Comparison of ENCODE assay signal across 12 mouse cellular contexts in genomic region chr5:66079358-66080179, GRCm38 (mm10).
DNase-seq lines count a peak whose midpoint lies in the region; ATAC-seq lines count a peak whose summit lies in the region.
"Had no signal": no experiment of that assay in that cellular context is flagged by ENCODE, and none has a peak within 500 bp of the region (broad histone marks: within the 10 kb centered on the region; RNA-seq: fewer than 3 reads in every experiment).

No protein-coding gene starts in this region.

- no peak overlapping the region; the same call in 1 of the 2 replicates for H3K4me2 ChIP-seq in kidney, embryonic 14.5 days (replicated peaks; ENCODE audit: low read depth, low read length)
- peak overlapping the region; percentile 44 for H3K4me2 ChIP-seq in liver, embryonic 15.5 days
- H3K4me2 ChIP-seq in forebrain, embryonic 15.5 days (replicated peaks): no peak overlapping the region
- H3K4me2 ChIP-seq: hindbrain, embryonic 14.5 days; midbrain, embryonic 12.5 days had no signal

- no peak for ATAC-seq in erythroblast, adult 5-6 weeks (replicated peaks; ENCODE audit: low FRiP score, poor library complexity, severe bottlenecking)
- ATAC-seq in kidney, embryonic 14.5 days (ENCODE audit: low FRiP score, low TSS enrichment): no peak
- no peak for ATAC-seq in liver, embryonic 15.5 days (ENCODE audit: insufficient read depth)
- ATAC-seq in forebrain, embryonic 15.5 days (replicated peaks): no peak

- H3K4me3 ChIP-seq in erythroblast, embryonic 14.5 days (replicated peaks): peak overlapping the region; percentile 40
- H3K4me3 ChIP-seq in kidney, embryonic 14.5 days (ENCODE audit: low read length): no peak overlapping the region; the same call in 1 of the 2 replicates
- H3K4me3 ChIP-seq in liver, embryonic 15.5 days (replicated peaks): peak overlapping the region; percentile 39
- H3K4me3 ChIP-seq in limb, embryonic 10.5 days: no peak overlapping the region
- no peak overlapping the region for H3K4me3 ChIP-seq in forebrain, embryonic 15.5 days
- H3K4me3 ChIP-seq: midbrain, embryonic 12.5 days had no signal

- WGBS in kidney, embryonic 14.5 days: 87% methylated on average over 9 of the region's 9 CpGs
- 47% methylated on average over 9 of the region's 9 CpGs for WGBS in liver, embryonic 15.5 days (ENCODE audit: insufficient replicate concordance)
- WGBS in limb, embryonic 10.5 days: 91% methylated on average over 9 of the region's 9 CpGs
- 90% methylated on average over 9 of the region's 9 CpGs for WGBS in forebrain, embryonic 15.5 days

- H3K36me3 ChIP-seq in erythroblast, embryonic 14.5 days (ENCODE audit: control insufficient read depth): no peaks in the 10 kb centered on the region
- no peaks in the 10 kb centered on the region for H3K36me3 ChIP-seq in kidney, embryonic 14.5 days (ENCODE audit: control insufficient read depth, insufficient read depth, low read length)
- no peaks in the 10 kb centered on the region for H3K36me3 ChIP-seq in liver, embryonic 15.5 days (replicated peaks)
- no peaks in the 10 kb centered on the region for H3K36me3 ChIP-seq in limb, embryonic 10.5 days
- H3K36me3 ChIP-seq in forebrain, embryonic 15.5 days: no peaks in the 10 kb centered on the region
- H3K36me3 ChIP-seq: midbrain, embryonic 12.5 days had no signal

- no peaks in the 10 kb centered on the region for H3K27me3 ChIP-seq in erythroblast, embryonic 14.5 days (ENCODE audit: control insufficient read depth)
- H3K27me3 ChIP-seq in kidney, embryonic 14.5 days (ENCODE audit: control insufficient read depth, insufficient read depth, low read length): no peaks in the 10 kb centered on the region
- H3K27me3 ChIP-seq in liver, embryonic 15.5 days: no peaks in the 10 kb centered on the region
- H3K27me3 ChIP-seq in limb, embryonic 10.5 days (ENCODE audit: low read depth, poor library complexity, severe bottlenecking): no peaks in the 10 kb centered on the region
- H3K27me3 ChIP-seq in forebrain, embryonic 15.5 days: no peaks in the 10 kb centered on the region
- H3K27me3 ChIP-seq: midbrain, embryonic 12.5 days had no signal

- no peaks in the 10 kb centered on the region for H3K9me3 ChIP-seq in erythroblast, embryonic 14.5 days (ENCODE audit: control insufficient read depth, low read length)
- no peaks in the 10 kb centered on the region for H3K9me3 ChIP-seq in kidney, embryonic 14.5 days (ENCODE audit: control insufficient read depth, low read length)
- no peaks in the 10 kb centered on the region for H3K9me3 ChIP-seq in liver, embryonic 15.5 days (replicated peaks)
- H3K9me3 ChIP-seq in limb, embryonic 10.5 days (replicated peaks): no peaks in the 10 kb centered on the region
- no peaks in the 10 kb centered on the region for H3K9me3 ChIP-seq in forebrain, embryonic 15.5 days
- H3K9me3 ChIP-seq: midbrain, embryonic 12.5 days had no signal

- no peaks in the 10 kb centered on the region; the same call in 1 of the 2 replicates for H3K4me1 ChIP-seq in erythroblast, embryonic 14.5 days (ENCODE audit: control insufficient read depth)
- peaks cover 10% of the 10 kb centered on the region; the same call in 1 of the 2 replicates for H3K4me1 ChIP-seq in kidney, embryonic 14.5 days (ENCODE audit: control insufficient read depth, insufficient read depth, low read length)
- peaks cover 43% of the 10 kb centered on the region for H3K4me1 ChIP-seq in liver, embryonic 15.5 days (replicated peaks)
- peaks cover 17% of the 10 kb centered on the region for H3K4me1 ChIP-seq in limb, embryonic 10.5 days
- no peaks in the 10 kb centered on the region for H3K4me1 ChIP-seq in forebrain, embryonic 15.5 days
- H3K4me1 ChIP-seq: midbrain, embryonic 12.5 days had no signal

- no peak overlapping the region for H3K9ac ChIP-seq in kidney, embryonic 14.5 days (ENCODE audit: low read depth, low read length)
- no peak overlapping the region for H3K9ac ChIP-seq in liver, embryonic 15.5 days
- no peak overlapping the region for H3K9ac ChIP-seq in forebrain, embryonic 15.5 days (replicated peaks)
- H3K9ac ChIP-seq: hindbrain, embryonic 14.5 days; midbrain, embryonic 12.5 days had no signal

- peak overlapping the region; percentile 84; the same call in 1 of the 2 replicates for H3K27ac ChIP-seq in kidney, embryonic 14.5 days (ENCODE audit: low read depth, low read length)
- H3K27ac ChIP-seq in liver, embryonic 15.5 days (replicated peaks): peak overlapping the region; percentile 80
- no peak overlapping the region for H3K27ac ChIP-seq in limb, embryonic 10.5 days
- no peak overlapping the region for H3K27ac ChIP-seq in forebrain, embryonic 15.5 days (replicated peaks)
- H3K27ac ChIP-seq: hindbrain, embryonic 14.5 days; midbrain, embryonic 12.5 days had no signal

- DNase-seq in 416B (ENCODE audit: low read depth): peak; percentile 57
- DNase-seq in limb, embryonic 10.5 days (ENCODE audit: low spot score): no peak
- DNase-seq in thymus, postnatal 4 days: no peak
- DNase-seq: adrenal gland, adult 8-10 months; thymus, adult 18-20 months had no signal

Comparison
In these comparisons a context has a peak if more than half of its experiments do, and no peak if none do; other contexts are left out.
1. H3K4me3 ChIP-seq: peak in erythroblast, embryonic 14.5 days (single experiment) and liver, embryonic 15.5 days (single experiment); none in kidney, embryonic 14.5 days (single experiment), limb, embryonic 10.5 days (single experiment) and forebrain, embryonic 15.5 days (single experiment).
2. H3K27ac ChIP-seq: peak in kidney, embryonic 14.5 days (single experiment) and liver, embryonic 15.5 days (single experiment); none in limb, embryonic 10.5 days (single experiment) and forebrain, embryonic 15.5 days (single experiment).